Mouse (Mus musculus) kidney, adult 18-20 months (tissue): ENCODE results near the gene Krcc1.
"Not testable (repeated sequence)": the region's sequence is repeated elsewhere in the genome, so short reads cannot be mapped to it uniquely, and the experiment has no call there.

Experiments
- DNase-seq: peaks from one replicate; pipeline ENCODE4 v3.0.0; 2021

Krcc1 gene

GRCm38 (mm10) chr6:71262142-71262833, 9.2 kb upstream of the Krcc1 start:
- no peak for DNase-seq

GRCm38 (mm10) chr6:71267603-71268002, 3.9 kb upstream of the Krcc1 start:
- DNase-seq: not testable (repeated sequence)

- DNase-seq: no peak
Measured at GRCm38 (mm10) chr6:71268929-71269685, 2.4 kb upstream of the Krcc1 start.

- DNase-seq: not testable (repeated sequence)
Measured at GRCm38 (mm10) chr6:71269686-71270050, 1.8 kb upstream of the Krcc1 start.

- DNase-seq: peak; percentile 50
Measured at GRCm38 (mm10) chr6:71270301-71271056, 998 bp upstream of the Krcc1 start.

- no peak for DNase-seq
Measured at GRCm38 (mm10) chr6:71271057-71271388, 454 bp upstream of the Krcc1 start.

- no peak for DNase-seq
Measured at GRCm38 (mm10) chr6:71272316-71272741, 852 bp downstream of the Krcc1 start.

- no peak for DNase-seq
Measured at GRCm38 (mm10) chr6:71273715-71274114, 2.2 kb downstream of the Krcc1 start.

GRCm38 (mm10) chr6:71274621-71275020, 3.1 kb downstream of the Krcc1 start:
- no peak for DNase-seq

- no peak for DNase-seq
Measured at GRCm38 (mm10) chr6:71279418-71279817, 7.9 kb downstream of the Krcc1 start.

GRCm38 (mm10) chr6:71293509-71293908, 22.0 kb downstream of the Krcc1 start:
- no peak for DNase-seq

- DNase-seq: no peak
Measured at GRCm38 (mm10) chr6:71295303-71295702, 23.8 kb downstream of the Krcc1 start.

GRCm38 (mm10) chr6:71298051-71298450, 26.6 kb downstream of the Krcc1 start:
- no peak for DNase-seq

GRCm38 (mm10) chr6:71298751-71299150, 27.3 kb downstream of the Krcc1 start:
- peak; percentile 23 for DNase-seq

GRCm38 (mm10) chr6:71302097-71302731, 30.7 kb downstream of the Krcc1 start:
- DNase-seq: no peak

- DNase-seq: no peak
Measured at GRCm38 (mm10) chr6:71307486-71307885, 36.0 kb downstream of the Krcc1 start.

- no peak for DNase-seq
Measured at GRCm38 (mm10) chr6:71321826-71322283, 50.4 kb downstream of the Krcc1 start, which contains the start of gene Smyd1. Gene Smyd1, minus strand, starts transcription at chr6:71322233.

GRCm38 (mm10) chr6:71322491-71322921, 51.0 kb downstream of the Krcc1 start, which contains the start of gene Cd8b1:
Gene Cd8b1, plus strand, starts transcription at chr6:71322788.
- DNase-seq: no peak

GRCm38 (mm10) chr6:71324816-71325215, 53.3 kb downstream of the Krcc1 start:
- DNase-seq: no peak

- no peak for DNase-seq
Measured at GRCm38 (mm10) chr6:71329881-71330280, 58.4 kb downstream of the Krcc1 start.

- no peak for DNase-seq
Measured at GRCm38 (mm10) chr6:71330486-71330885, 59.0 kb downstream of the Krcc1 start.

- DNase-seq: not testable (repeated sequence)
Measured at GRCm38 (mm10) chr6:71331491-71331890, 60.0 kb downstream of the Krcc1 start.
